Mouse (Mus musculus) bone marrow, adult 2 months (tissue): ENCODE measurements around the gene Dnase1l2. TPM values are rescaled to one million over a fixed set of nuclear protein-coding genes. Genes with fewer than 3 reads are reported as not detected.

Experiments used
- H3K27ac ChIP-seq: fragments of 200-500 bp; 2 replicates; pipeline ENCODE4 v1.5.1; 2012; ENCODE audit warnings: low read depth, mild to moderate bottlenecking, control low read depth, inconsistent platforms, low read length; ENCODE audit not compliant: control insufficient read depth, poor library complexity, insufficient read depth
- H3K4me1 ChIP-seq: fragments of 200-500 bp; 2 replicates; pipeline ENCODE4 v1.6.1; 2011; ENCODE audit warnings: low read length; ENCODE audit not compliant: control insufficient read depth, insufficient read depth
- H3K4me3 ChIP-seq: fragments of 200-500 bp; replicated peaks from 2 replicates; pipeline ENCODE3; 2011; ENCODE audit warnings: mild to moderate bottlenecking, low read depth, low read length, control low read depth; ENCODE audit not compliant: control insufficient read depth
- CTCF ChIP-seq: fragments of 200-500 bp; IDR thresholded peaks from 2 replicates; pipeline ENCODE4 v1.5.1; 2011; ENCODE audit warnings: low read length, control low read depth; ENCODE audit not compliant: control insufficient read depth, insufficient read depth
- POLR2A ChIP-seq: fragments of 200-500 bp; IDR thresholded peaks from 2 replicates; pipeline ENCODE4 v1.6.1; 2011; ENCODE audit warnings: low read depth, mild to moderate bottlenecking, control low read depth, low read length, borderline replicate concordance; ENCODE audit not compliant: control insufficient read depth
- WGBS: fragments of 180-500 bp; shearing (Covaris S2); methylation state at CpG from one replicate; pipeline ENCODE4 v1.1.7; 2018; 5-methylcytosine and 5-hydroxymethylcytosine counted together
- polyA plus RNA-seq: library from polyadenylated mRNA; stranded (reverse); fragments of >200 nt; gene quantifications from 2 replicates; pipeline ENCODE4 v1.2.4, GENCODE M21; 2011; ENCODE audit warnings: low replicate concordance; ENCODE audit not compliant: missing spikeins, insufficient read depth, insufficient read length

Gene Dnase1l2
- 5.0 and 21.3 TPM in 2 replicates for polyA plus RNA-seq

- no peak for TF ChIP-seq CTCF
- TF ChIP-seq POLR2A: no peak
- no peak within 1 kb of the TSS for H3K27ac ChIP-seq
- H3K4me3 ChIP-seq: no peak within 1 kb of the TSS
- no peaks in the 10 kb centered on the region for H3K4me1 ChIP-seq
- WGBS: 80% methylated on average over 7 of the region's 7 CpGs
Observed at GRCm38 (mm10) chr17:24442632-24443155, at the start of gene Dnase1l2. Gene Dnase1l2 (minus strand): TSS chr17:24443105.

- no peak overlapping the region for H3K4me3 ChIP-seq
- H3K4me1 ChIP-seq: no peaks in the 10 kb centered on the region
- H3K27ac ChIP-seq: no peak overlapping the region
- no peak for TF ChIP-seq POLR2A
- TF ChIP-seq CTCF: no peak
- WGBS: 77% methylated on average over 4 of the region's 4 CpGs
Observed at GRCm38 (mm10) chr17:24490399-24490798, 47.5 kb upstream of the Dnase1l2 start.

GRCm38 (mm10) chr17:24489265-24490030 lies 46.5 kb upstream of the Dnase1l2 start:
- TF ChIP-seq CTCF (no peak), POLR2A (no peak)
- H3K4me3 ChIP-seq: no peak overlapping the region
- H3K4me1 ChIP-seq: no peaks in the 10 kb centered on the region
- H3K27ac ChIP-seq: no peak overlapping the region
- 47% methylated on average over 19 of the region's 19 CpGs for WGBS

GRCm38 (mm10) chr17:24488662-24489264 lies 45.9 kb upstream of the Dnase1l2 start:
- H3K27ac ChIP-seq: no peak overlapping the region
- WGBS: 1% methylated on average over 76 of the region's 81 CpGs
- no peak overlapping the region for H3K4me3 ChIP-seq
- H3K4me1 ChIP-seq: no peaks in the 10 kb centered on the region
- TF ChIP-seq CTCF (no peak), POLR2A (no peak)

GRCm38 (mm10) chr17:24488186-24488661 lies 45.3 kb upstream of the Dnase1l2 start, which contains the start of gene Caskin1:
Gene Caskin1 (plus strand): TSS chr17:24488601.
- no peaks in the 10 kb centered on the region for H3K4me1 ChIP-seq
- no peak within 1 kb of the TSS for H3K4me3 ChIP-seq
- WGBS: 2% methylated on average over 45 of the region's 45 CpGs
- TF ChIP-seq POLR2A: no peak
- no peak for TF ChIP-seq CTCF
- no peak within 1 kb of the TSS for H3K27ac ChIP-seq

- TF ChIP-seq CTCF: no peak
- no peak for TF ChIP-seq POLR2A
- Histone ChIP-seq H3K4me1 (no peaks in the 10 kb centered on the region), H3K4me3 (no peak overlapping the region), H3K27ac (no peak overlapping the region)
- 54% methylated on average over 11 of the region's 11 CpGs for WGBS
Observed at GRCm38 (mm10) chr17:24485090-24485860, 42.4 kb upstream of the Dnase1l2 start.

- TF ChIP-seq POLR2A (no peak), CTCF (no peak)
- Histone ChIP-seq H3K4me1 (no peaks in the 10 kb centered on the region; the same call in 1 of the 2 replicates), H3K27ac (no peak overlapping the region), H3K4me3 (no peak overlapping the region)
- WGBS: 89% methylated on average over 3 of the region's 3 CpGs
Observed at GRCm38 (mm10) chr17:24483495-24483894, 40.6 kb upstream of the Dnase1l2 start.
